Mouse (Mus musculus): ENCODE results near the gene Ttc27. TPM values are rescaled to one million over a fixed set of nuclear protein-coding genes. Genes with fewer than 3 reads are reported as not detected.

Gene Ttc27
- total and polyA plus RNA-seq, 3 experiments, result 55.2 to 59.9 TPM; not detected in 1

- H3K36me3 ChIP-seq (ENCODE audit: control insufficient read depth in 1 of 2, insufficient read depth in 2 of 2, low read length in 2 of 2), result peaks cover 3 to 11% of the 10 kb centered on the region in 2 experiments; a peak in 3 of 4 replicates
- H3K9ac ChIP-seq (ENCODE audit: control insufficient read depth, low read depth, low read length, poor library complexity, severe bottlenecking), result no peak overlapping the region
- no peak for TF ChIP-seq ZNF384 (IDR thresholded peaks at IDR 0.05; ENCODE audit: low read depth, low read length)
- no peak for TF ChIP-seq TBP (IDR thresholded peaks at IDR 0.05; ENCODE audit: low read depth, low read length)
- TF ChIP-seq MAFK (IDR thresholded peaks at IDR 0.05; ENCODE audit: borderline replicate concordance, low read depth, low read length), result no peak
- TF ChIP-seq MAX (IDR thresholded peaks at IDR 0.05; ENCODE audit: low read length), result no peak
- TF ChIP-seq POLR2AphosphoS2 (IDR thresholded peaks at IDR 0.05; ENCODE audit: low read length), result no peak
- TF ChIP-seq USF2 (IDR thresholded peaks at IDR 0.05; ENCODE audit: borderline replicate concordance in 1 of 2, insufficient read depth in 1 of 2, low read depth in 1 of 2, low read length in 2 of 2), result no peak
- TF ChIP-seq MAZ (IDR thresholded peaks at IDR 0.05; ENCODE audit: low read depth, low read length), result no peak
- no peak for DNase-seq (ENCODE audit: low read depth, low spot score)
- H3K9me3 ChIP-seq (replicated peaks; ENCODE audit: insufficient read depth, low read length), result no peaks in the 10 kb centered on the region
- no peaks in the 10 kb centered on the region for H3K27me3 ChIP-seq (ENCODE audit: control insufficient read depth in 1 of 2, insufficient read depth in 2 of 2, low read length in 2 of 2)
- no peak overlapping the region for H3K4me3 ChIP-seq (ENCODE audit: control insufficient read depth in 1 of 2, insufficient read depth in 1 of 2, low read depth in 2 of 2, low read length in 2 of 2)
- H3K4me1 ChIP-seq (ENCODE audit: control insufficient read depth in 1 of 2, insufficient read depth in 2 of 2, low read length in 2 of 2), result peaks cover 5 to 12% of the 10 kb centered on the region in 2 experiments
- H3K79me2 ChIP-seq (ENCODE audit: control insufficient read depth, insufficient read depth, low read length, poor library complexity), result no peaks in the 10 kb centered on the region
- no peak overlapping the region for H3K27ac ChIP-seq (ENCODE audit: control insufficient read depth, low read depth, low read length)
Observed at GRCm38 (mm10) chr17:74780133-74780532, 62.6 kb downstream of the Ttc27 start.

- no peak for DNase-seq (ENCODE audit: low read depth, low spot score)
- Histone ChIP-seq H3K27me3 (ENCODE audit: control insufficient read depth in 1 of 2, insufficient read depth in 2 of 2, low read length in 2 of 2) (no peaks in the 10 kb centered on the region), H3K9me3 (replicated peaks; ENCODE audit: insufficient read depth, low read length) (no peaks in the 10 kb centered on the region), H3K9ac (ENCODE audit: control insufficient read depth, low read depth, low read length, poor library complexity, severe bottlenecking) (no peak overlapping the region), H3K4me1 (ENCODE audit: control insufficient read depth in 1 of 2, insufficient read depth in 2 of 2, low read length in 2 of 2) (peaks cover 5 to 14% of the 10 kb centered on the region in 2 experiments), H3K79me2 (ENCODE audit: control insufficient read depth, insufficient read depth, low read length, poor library complexity) (no peaks in the 10 kb centered on the region), H3K36me3 (ENCODE audit: control insufficient read depth in 1 of 2, insufficient read depth in 2 of 2, low read length in 2 of 2) (peaks cover 3 to 8% of the 10 kb centered on the region in 2 experiments; a peak in 3 of 4 replicates), H3K4me3 (ENCODE audit: control insufficient read depth in 1 of 2, insufficient read depth in 1 of 2, low read depth in 2 of 2, low read length in 2 of 2) (no peak overlapping the region), H3K27ac (ENCODE audit: control insufficient read depth, low read depth, low read length) (no peak overlapping the region)
- TF ChIP-seq MAZ (IDR thresholded peaks at IDR 0.05; ENCODE audit: low read depth, low read length) (no peak), ZC3H11A (IDR thresholded peaks at IDR 0.05; ENCODE audit: low read depth, low read length) (no peak), RAD21 (IDR thresholded peaks at IDR 0.05; ENCODE audit: low read depth, low read length) (no peak), GATA1 (IDR thresholded peaks at IDR 0.05; ENCODE audit: low read depth, low read length) (no peak), ELF1 (IDR thresholded peaks at IDR 0.05; ENCODE audit: low read depth, low read length) (no peak), KAT2A (conservative IDR thresholded peaks at IDR 0.05; ENCODE audit: low read depth, low read length) (no peak), USF1 (IDR thresholded peaks at IDR 0.05; ENCODE audit: low read depth, low read length) (no peak), TCF12 (IDR thresholded peaks at IDR 0.05; ENCODE audit: low read depth, low read length) (no peak), MAFK (IDR thresholded peaks at IDR 0.05; ENCODE audit: borderline replicate concordance, low read depth, low read length) (no peak), UBTF (IDR thresholded peaks at IDR 0.05; ENCODE audit: borderline replicate concordance, insufficient read depth, low read depth, low read length) (no peak), JUND (IDR thresholded peaks at IDR 0.05; ENCODE audit: low read depth, low read length) (no peak), CHD1 (IDR thresholded peaks at IDR 0.05; ENCODE audit: low read depth, low read length) (no peak)
Observed at GRCm38 (mm10) chr17:74780627-74781026, 63.1 kb downstream of the Ttc27 start.
